In the genomic region with DNA sequence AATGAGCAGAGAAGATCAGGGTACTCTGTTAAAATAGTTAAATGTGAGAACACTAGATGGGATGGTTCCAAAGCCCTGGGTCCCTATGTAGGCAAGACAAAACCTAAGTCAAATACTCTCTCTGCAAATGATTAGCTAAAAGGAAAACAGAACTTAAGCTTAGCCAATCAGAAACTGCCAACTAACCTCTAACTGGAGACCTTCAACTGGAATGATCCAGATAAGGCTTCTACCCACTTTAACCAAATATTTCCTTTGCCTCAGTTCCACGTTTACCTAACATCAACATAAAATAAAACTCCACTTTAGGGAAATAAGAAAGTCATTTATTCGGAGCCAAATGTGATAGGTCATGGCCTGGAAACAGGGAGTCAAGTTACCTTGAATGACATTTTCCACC, we compare ENCODE assay signal across 29 mouse cellular contexts.
DNase-seq lines count a peak whose midpoint lies in the region; ATAC-seq and TF ChIP-seq lines count a peak whose summit lies in the region.
"Had no signal": no experiment of that assay in that cellular context is flagged by ENCODE, and none has a peak within 500 bp of the region (broad histone marks: within the 10 kb centered on the region; RNA-seq: fewer than 3 reads in every experiment).

No protein-coding gene starts in this region.

- DNase-seq in kidney, adult 9 months, result peak; percentile 51
- DNase-seq in lung, adult 18-20 months, result no peak
- DNase-seq in adrenal gland, adult 8-10 months, result no peak
- DNase-seq in left cerebral cortex, adult 8-10 months (ENCODE audit: low spot score in 2 of 2), result no peak
- DNase-seq: B cell, adult 2 months; cerebellum, adult 11 months; cerebellum, adult 9-10 months; cerebellum, postnatal 36 days; heart, postnatal 10 days; kidney, adult 18-20 months; layer of hippocampus, adult 9-11 months; lung, adult 2 months; lung, postnatal 36 days; right cerebral cortex, adult 18-20 months; right cerebral cortex, postnatal 4 days; thymus, adult 2 months; thymus, postnatal 36 days had no signal

- no peaks in the 10 kb centered on the region for H3K9me3 ChIP-seq in kidney, embryonic 14.5 days (ENCODE audit: control insufficient read depth, low read length)
- H3K9me3 ChIP-seq in lung, embryonic 16.5 days (ENCODE audit: control insufficient read depth, low read length), result no peaks in the 10 kb centered on the region
- H3K9me3 ChIP-seq: forebrain, embryonic 10.5 days; forebrain, embryonic 15.5 days; heart, embryonic 13.5 days; limb, embryonic 12.5 days; neural tube, embryonic 12.5 days had no signal

- no peak overlapping the region for H3K4me2 ChIP-seq in kidney, embryonic 14.5 days (replicated peaks; ENCODE audit: low read depth, low read length)
- H3K4me2 ChIP-seq in lung, embryonic 16.5 days (ENCODE audit: low read depth, low read length), result no peak overlapping the region
- H3K4me2 ChIP-seq: forebrain, embryonic 15.5 days; heart, embryonic 13.5 days; hindbrain, embryonic 14.5 days; limb, embryonic 12.5 days; midbrain, embryonic 11.5 days; neural tube, embryonic 12.5 days had no signal

- H3K9ac ChIP-seq in kidney, embryonic 14.5 days (ENCODE audit: low read depth, low read length), result no peak overlapping the region
- no peak overlapping the region for H3K9ac ChIP-seq in lung, embryonic 16.5 days (ENCODE audit: low read length)
- H3K9ac ChIP-seq: forebrain, embryonic 15.5 days; heart, embryonic 13.5 days; hindbrain, embryonic 14.5 days; limb, embryonic 12.5 days; neural tube, embryonic 12.5 days had no signal

- peaks cover 9% of the 10 kb centered on the region for H3K4me1 ChIP-seq in kidney, embryonic 14.5 days (ENCODE audit: control insufficient read depth, insufficient read depth, low read length)
- peaks cover 4% of the 10 kb centered on the region; the same call in 1 of the 2 replicates for H3K4me1 ChIP-seq in lung, embryonic 16.5 days (replicated peaks; ENCODE audit: control insufficient read depth, insufficient read depth, low read length)
- peaks cover 16% of the 10 kb centered on the region; the same call in 1 of the 2 replicates for H3K4me1 ChIP-seq in small intestine, adult 2 months (ENCODE audit: control insufficient read depth, insufficient read depth, insufficient read length, low read length)

- H3K27ac ChIP-seq in kidney, embryonic 14.5 days (ENCODE audit: low read depth, low read length), result no peak overlapping the region
- no peak overlapping the region for H3K27ac ChIP-seq in lung, embryonic 16.5 days (ENCODE audit: low read length)
- H3K27ac ChIP-seq in small intestine, adult 2 months (ENCODE audit: insufficient read depth, low read depth, low read length), result peak overlapping the region; percentile 75; the same call in 1 of the 2 replicates
- H3K27ac ChIP-seq: forebrain, embryonic 10.5 days; forebrain, embryonic 15.5 days; heart, embryonic 13.5 days; hindbrain, embryonic 14.5 days; limb, embryonic 12.5 days; neural tube, embryonic 12.5 days had no signal

- no peak for TF ChIP-seq CTCF in small intestine, adult 2 months (IDR thresholded peaks at IDR 0.05; ENCODE audit: extremely low read depth, insufficient read length, insufficient replicate concordance, low read depth, low read length)

- H3K27me3 ChIP-seq in kidney, embryonic 14.5 days (ENCODE audit: control insufficient read depth, insufficient read depth, low read length), result no peaks in the 10 kb centered on the region
- no peaks in the 10 kb centered on the region for H3K27me3 ChIP-seq in lung, embryonic 16.5 days (ENCODE audit: control insufficient read depth, insufficient read depth, low read depth, low read length)
- no peaks in the 10 kb centered on the region for H3K27me3 ChIP-seq in small intestine, adult 2 months (ENCODE audit: control insufficient read depth, insufficient read depth, low read length)
- H3K27me3 ChIP-seq: forebrain, embryonic 15.5 days; heart, embryonic 13.5 days; limb, embryonic 12.5 days; neural tube, embryonic 12.5 days had no signal

- no peaks in the 10 kb centered on the region for H3K36me3 ChIP-seq in kidney, embryonic 14.5 days (ENCODE audit: control insufficient read depth, insufficient read depth, low read length)
- no peaks in the 10 kb centered on the region for H3K36me3 ChIP-seq in lung, embryonic 16.5 days (ENCODE audit: control insufficient read depth, insufficient read depth, low read length)
- no peaks in the 10 kb centered on the region for H3K36me3 ChIP-seq in small intestine, adult 2 months (ENCODE audit: control insufficient read depth, insufficient read depth, low read length)
- H3K36me3 ChIP-seq: forebrain, embryonic 10.5 days; forebrain, embryonic 15.5 days; heart, embryonic 13.5 days; limb, embryonic 12.5 days; neural tube, embryonic 12.5 days had no signal

- WGBS in kidney, embryonic 14.5 days, result 29% methylated on average over 2 of the region's 2 CpGs
- WGBS in lung, embryonic 16.5 days, result 41% methylated on average over 2 of the region's 2 CpGs
- 38% methylated on average over 2 of the region's 2 CpGs for WGBS in small intestine, adult 2 months

- H3K4me3 ChIP-seq in kidney, embryonic 14.5 days (ENCODE audit: low read length), result no peak overlapping the region
- H3K4me3 ChIP-seq in lung, embryonic 16.5 days (ENCODE audit: low read length), result no peak overlapping the region
- no peak overlapping the region for H3K4me3 ChIP-seq in small intestine, adult 2 months (ENCODE audit: low read depth, low read length)
- H3K4me3 ChIP-seq: forebrain, embryonic 10.5 days; forebrain, embryonic 15.5 days; heart, embryonic 13.5 days; limb, embryonic 12.5 days; neural tube, embryonic 12.5 days had no signal

- TF ChIP-seq POLR2A in small intestine, adult 2 months (IDR thresholded peaks at IDR 0.05; ENCODE audit: low read depth, low read length), result no peak

- no peak for ATAC-seq in kidney, embryonic 14.5 days (ENCODE audit: low FRiP score, low TSS enrichment)
- ATAC-seq in lung, embryonic 16.5 days (ENCODE audit: low read depth), result 0 out of 2 replicates have a peak, but pooled peaks have one; percentile 15
- ATAC-seq: activated CD4-positive, CD25-positive, alpha-beta regulatory T cell, adult 4 months; forebrain, embryonic 15.5 days; midbrain, embryonic 16.5 days had no signal
